Mouse (Mus musculus) gastrocnemius, adult 18-20 months (tissue): Measurements from ENCODE around the gene Vhl. TPM values are rescaled to one million over a fixed set of nuclear protein-coding genes. Genes with fewer than 3 reads are reported as not detected.
"Not testable (repeated sequence)": the region's sequence is repeated elsewhere in the genome, so short reads cannot be mapped to it uniquely, and the experiment has no call there.

Experiments used
- DNase-seq: peaks from one replicate; pipeline ENCODE4 v3.0.0; 2021; ENCODE audit warnings: low spot score
- total RNA-seq, 2 experiments: library from RNA; stranded (reverse); gene quantifications; 2 replicates each; pipeline ENCODE4 v1.2.3; 2021

Gene Vhl
- total RNA-seq, 2 experiments from 2014 or later, result 4.2 to 5.0 TPM

DNA sequence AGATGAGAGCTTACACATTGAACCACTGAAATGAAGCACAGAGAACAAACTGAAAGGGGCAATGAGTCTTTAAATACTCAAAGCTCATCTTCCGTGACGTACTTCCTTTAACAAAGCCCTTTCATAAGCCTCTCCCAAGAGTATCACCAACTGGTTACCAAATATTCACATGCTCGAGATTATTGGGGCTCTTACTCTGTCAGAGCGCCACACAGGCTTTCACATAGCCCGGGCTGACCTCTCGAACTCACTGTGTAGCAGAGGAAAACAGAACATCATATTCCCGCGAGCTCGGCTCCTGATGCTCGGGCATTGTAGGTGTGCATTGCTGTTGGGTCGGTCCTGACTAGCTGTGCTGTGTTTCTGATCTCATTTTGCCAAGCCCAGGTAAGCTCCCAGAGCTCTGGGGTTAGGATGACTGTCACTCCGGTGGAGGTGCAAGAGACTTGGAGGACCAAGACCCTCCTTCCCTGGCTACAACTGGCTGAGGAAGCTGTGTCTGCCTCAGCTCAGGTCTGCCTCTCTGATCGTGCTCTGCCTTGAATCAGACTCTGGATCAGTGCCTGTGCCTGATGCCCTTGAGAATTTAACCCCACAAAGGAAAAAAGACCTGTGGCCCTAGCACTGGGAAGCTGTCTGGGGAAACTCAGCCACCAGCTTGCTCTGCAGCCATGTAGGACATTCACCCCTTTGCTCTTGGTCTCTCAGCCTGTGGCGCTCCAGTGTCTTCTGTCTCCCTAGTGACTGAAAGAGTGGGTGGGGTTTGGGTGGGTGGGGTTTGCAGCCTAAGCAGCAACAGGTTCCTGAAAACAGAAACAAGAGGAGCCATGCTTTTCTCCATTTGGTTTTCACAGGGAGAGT is 37.0 kb downstream of the Vhl start:
- DNase-seq, result no peak

GRCm38 (mm10) chr6:113661353-113662241 is 37.8 kb downstream of the Vhl start:
- peak; percentile 33 for DNase-seq

- DNase-seq, result no peak
These were observed 39.4 kb downstream of the Vhl start for GRCm38 (mm10) chr6:113662964-113663700.

DNA sequence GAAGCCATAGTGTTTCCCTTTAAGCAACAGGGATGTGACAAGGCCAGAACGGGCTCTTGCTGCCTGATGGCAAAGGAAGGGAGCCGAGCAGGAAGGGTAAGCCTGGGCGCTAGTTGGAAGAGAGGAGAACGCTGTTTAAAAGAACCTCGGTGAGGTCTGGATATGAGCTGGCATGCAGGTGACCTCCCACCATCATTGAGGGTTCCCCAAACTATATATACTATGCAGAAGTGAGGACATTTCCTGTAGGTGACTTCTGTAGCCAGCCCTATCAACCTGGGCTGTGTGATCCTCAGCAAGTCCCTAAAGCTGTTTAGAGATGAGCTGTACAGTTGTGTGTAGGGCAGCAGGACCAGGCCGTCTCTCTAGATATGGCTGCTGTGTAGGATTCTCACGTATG is 40.5 kb downstream of the Vhl start:
- no peak for DNase-seq

GRCm38 (mm10) chr6:113667611-113668122 is 43.9 kb downstream of the Vhl start:
- DNase-seq, result no peak

DNA sequence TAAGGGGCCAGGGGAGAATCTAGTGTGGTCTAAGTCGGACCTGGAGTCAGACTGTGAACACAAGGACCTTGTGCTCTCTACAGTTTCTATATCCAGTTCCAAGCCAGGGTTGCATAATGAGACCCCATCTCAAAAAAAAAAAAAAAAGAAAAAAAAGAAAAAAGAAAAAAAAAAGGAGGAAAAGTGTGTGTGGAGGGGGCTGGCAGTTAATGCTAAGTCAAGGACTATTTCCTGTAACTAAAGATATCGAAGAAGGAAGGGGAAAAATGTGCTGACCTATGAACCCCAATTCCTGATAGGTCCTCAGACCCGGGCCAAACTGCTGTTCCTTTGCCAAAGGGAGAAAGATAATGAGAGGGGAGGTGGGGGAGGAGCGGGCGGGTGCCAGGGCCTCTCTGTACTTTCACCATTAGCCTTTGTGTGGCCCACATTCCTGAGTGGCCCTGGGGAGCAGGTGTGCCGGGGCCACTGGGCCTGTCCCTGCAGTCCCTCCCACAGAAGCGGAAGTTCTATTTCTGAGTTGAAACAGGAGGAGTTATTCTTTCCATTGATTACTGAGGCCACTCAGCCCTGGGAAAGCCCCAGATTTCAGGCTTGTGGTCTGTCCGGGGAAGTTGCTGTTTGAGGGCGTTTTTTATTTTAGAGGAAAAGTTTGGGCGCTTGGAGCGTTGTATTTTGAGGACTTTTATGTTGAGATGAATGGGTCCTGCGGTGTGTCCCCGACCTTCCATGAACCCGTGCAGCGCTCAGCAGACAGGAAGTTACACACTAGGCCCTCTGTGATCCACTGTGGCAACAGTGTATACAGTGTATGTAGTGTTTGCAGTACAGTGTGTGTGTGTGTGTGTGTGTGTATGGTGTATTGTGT is 44.8 kb downstream of the Vhl start:
- DNase-seq, result peak; percentile 26

GRCm38 (mm10) chr6:113669821-113670220 is 46.1 kb downstream of the Vhl start:
- DNase-seq, result no peak

- not testable (repeated sequence) for DNase-seq
These were observed 48.3 kb downstream of the Vhl start for GRCm38 (mm10) chr6:113672029-113672428.

- DNase-seq, result no peak
These were observed 49.2 kb downstream of the Vhl start for GRCm38 (mm10) chr6:113672989-113673388.

DNA sequence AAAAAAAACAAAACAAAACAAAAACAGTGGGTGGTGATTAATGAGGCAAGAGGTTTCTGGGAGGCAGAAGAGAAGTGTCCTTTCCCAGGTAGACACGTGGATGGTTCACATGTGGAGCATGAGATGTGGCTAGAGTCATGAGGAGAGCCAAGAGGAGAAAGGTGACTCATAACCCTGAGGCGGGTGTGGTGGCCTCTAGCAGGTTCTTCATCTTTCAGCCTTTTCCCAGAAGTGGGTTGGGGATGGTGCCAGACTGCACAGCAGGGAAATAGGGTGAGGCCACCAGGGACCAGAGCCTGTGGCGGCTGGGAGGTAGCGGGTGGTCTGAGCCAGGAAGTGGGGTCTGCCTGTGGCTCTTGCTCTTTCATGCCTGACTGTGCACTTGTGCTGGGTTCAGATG is 51.5 kb downstream of the Vhl start:
- no peak for DNase-seq

GRCm38 (mm10) chr6:113675991-113676390 is 52.2 kb downstream of the Vhl start:
- DNase-seq, result no peak

- no peak for DNase-seq
These were observed 53.4 kb downstream of the Vhl start for GRCm38 (mm10) chr6:113677070-113677734.

GRCm38 (mm10) chr6:113678246-113679012 is 54.7 kb downstream of the Vhl start:
- no peak for DNase-seq

GRCm38 (mm10) chr6:113679993-113680566 is 56.3 kb downstream of the Vhl start:
- no peak for DNase-seq
